Mouse (Mus musculus) bone marrow macrophage, adult 2 months (primary cell): ENCODE measurements around the gene Shc3. TPM values are rescaled to one million over a fixed set of nuclear protein-coding genes. Genes with fewer than 3 reads are reported as not detected.

Experiments
- H3K27ac ChIP-seq: 2 replicates; pipeline ENCODE4 v1.5.1; 2012; ENCODE audit warnings: low read depth, low read length; ENCODE audit not compliant: insufficient read depth
- H3K4me1 ChIP-seq: 2 replicates; pipeline ENCODE4 v1.6.1; 2012; ENCODE audit warnings: low read length; ENCODE audit not compliant: control insufficient read depth, insufficient read depth
- H3K4me3 ChIP-seq: 2 replicates; pipeline ENCODE4 v1.5.1; 2012; ENCODE audit warnings: mild to moderate bottlenecking, low read length, moderate library complexity; ENCODE audit not compliant: insufficient read depth
- CTCF ChIP-seq: IDR thresholded peaks from 2 replicates; pipeline ENCODE4 v1.5.1; 2012; ENCODE audit warnings: low read depth, mild to moderate bottlenecking, low read length, moderate library complexity
- POLR2A ChIP-seq: IDR thresholded peaks from 2 replicates; pipeline ENCODE4 v1.6.1; 2012; ENCODE audit warnings: mild to moderate bottlenecking, low read depth, low read length, borderline replicate concordance
- polyA plus RNA-seq: library from polyadenylated mRNA; stranded (reverse); fragments of >200 nt; gene quantifications from 2 replicates; pipeline ENCODE4 v1.2.4, GENCODE M21; 2012; ENCODE audit not compliant: missing spikeins, insufficient read depth, insufficient read length

The Shc3 gene
- polyA plus RNA-seq, 1 experiment: not detected

- TF ChIP-seq POLR2A (no peak), CTCF (no peak)
- H3K27ac ChIP-seq: no peak overlapping the region
- H3K4me3 ChIP-seq: no peak overlapping the region
- H3K4me1 ChIP-seq: no peaks in the 10 kb centered on the region
These were observed 34.1 kb upstream of the Shc3 start for GRCm38 (mm10) chr13:51603221-51603893.

GRCm38 (mm10) chr13:51602764-51603163, 33.5 kb upstream of the Shc3 start:
- H3K4me3 ChIP-seq: no peak overlapping the region
- H3K4me1 ChIP-seq: no peaks in the 10 kb centered on the region
- no peak overlapping the region for H3K27ac ChIP-seq
- TF ChIP-seq CTCF (no peak), POLR2A (no peak)

DNA sequence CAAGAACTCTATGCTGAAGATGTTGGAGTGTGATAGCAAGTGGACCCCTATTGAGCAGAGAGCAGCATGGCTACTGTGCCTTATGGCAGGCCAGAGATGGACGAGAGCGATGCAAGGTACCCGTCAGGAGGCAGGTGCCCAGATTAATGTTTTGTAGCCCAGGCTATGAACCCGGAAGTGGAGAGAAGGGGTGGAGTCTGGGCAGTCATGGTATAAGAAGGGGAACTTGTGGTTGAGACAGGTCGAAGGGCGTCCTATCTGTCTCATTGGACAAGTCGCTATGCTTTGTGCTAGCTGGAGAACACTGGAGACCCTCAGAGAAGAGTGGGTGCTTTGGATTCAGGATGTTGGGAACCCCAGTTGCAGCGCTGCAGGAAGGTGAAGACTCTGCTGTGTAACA, 30.9 kb upstream of the Shc3 start:
- no peak for TF ChIP-seq POLR2A
- no peak for TF ChIP-seq CTCF
- Histone ChIP-seq H3K4me1 (no peaks in the 10 kb centered on the region), H3K27ac (no peak overlapping the region)

GRCm38 (mm10) chr13:51598063-51598462, 28.8 kb upstream of the Shc3 start:
- H3K4me3 ChIP-seq: no peak overlapping the region
- H3K4me1 ChIP-seq: no peaks in the 10 kb centered on the region
- no peak for TF ChIP-seq POLR2A
- no peak for TF ChIP-seq CTCF
- no peak overlapping the region for H3K27ac ChIP-seq

More for the DNA sequence above, 30.9 kb upstream of the Shc3 start:
- H3K4me3 ChIP-seq: no peak overlapping the region

- Histone ChIP-seq H3K27ac (no peak overlapping the region), H3K4me1 (no peaks in the 10 kb centered on the region), H3K4me3 (no peak overlapping the region)
- TF ChIP-seq CTCF: no peak
- TF ChIP-seq POLR2A: no peak
These were observed 26.2 kb upstream of the Shc3 start for GRCm38 (mm10) chr13:51595404-51595803.

DNA sequence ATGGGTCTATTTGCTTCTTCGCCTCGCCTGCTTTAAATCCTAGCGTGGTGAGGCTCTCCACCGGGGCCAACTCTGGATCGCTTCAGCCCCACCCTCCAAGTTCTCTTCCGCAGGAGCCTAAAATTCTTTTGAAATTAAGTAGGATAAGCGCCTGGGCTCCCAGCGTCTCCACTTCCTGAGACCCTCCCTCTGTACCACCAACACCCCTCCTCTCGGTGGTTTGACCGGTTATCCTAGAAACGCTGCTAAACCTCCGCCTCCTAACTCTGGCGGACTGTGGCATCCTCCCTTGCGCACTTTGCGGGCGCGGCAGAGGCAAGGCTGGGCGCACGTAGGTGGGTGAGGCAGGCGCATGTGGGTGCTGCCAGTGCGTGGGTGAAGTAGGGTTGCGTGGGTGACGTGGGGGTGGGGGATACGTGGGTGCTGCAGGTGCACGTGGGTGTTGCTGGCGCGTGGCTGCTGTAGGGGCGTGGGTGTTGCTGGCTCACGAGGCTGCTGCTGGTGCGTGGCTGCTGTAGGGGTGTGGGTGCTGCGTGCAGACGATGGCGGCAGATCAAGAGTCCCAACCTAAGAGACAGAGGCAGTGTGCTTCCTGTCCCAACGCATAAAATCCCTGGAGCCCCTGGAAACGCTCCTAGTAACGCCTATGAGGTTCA, 25.6 kb upstream of the Shc3 start:
- Histone ChIP-seq H3K4me3 (no peak overlapping the region), H3K4me1 (no peaks in the 10 kb centered on the region), H3K27ac (no peak overlapping the region)
- TF ChIP-seq POLR2A: no peak
- TF ChIP-seq CTCF: no peak

DNA sequence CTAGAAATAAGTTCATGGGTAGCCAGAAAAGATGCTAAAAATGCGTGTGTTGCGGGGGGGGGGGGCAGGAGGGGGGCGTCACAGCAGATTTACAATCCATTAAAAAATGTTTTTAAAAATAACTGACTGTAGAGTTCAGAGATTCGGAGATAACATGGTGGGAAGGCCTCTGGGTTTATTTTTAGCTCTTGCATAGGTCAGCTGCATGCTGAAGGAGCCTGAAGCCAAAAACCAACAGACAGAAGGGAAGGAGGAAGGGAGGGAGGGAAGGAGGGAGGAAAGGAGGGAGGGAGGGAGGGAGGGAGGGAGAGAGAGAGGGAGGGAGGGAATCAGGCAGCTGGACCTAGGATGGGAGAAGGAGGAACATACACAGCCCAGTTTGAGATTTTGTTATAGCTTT, 18.8 kb upstream of the Shc3 start:
- no peak for TF ChIP-seq CTCF
- no peak for TF ChIP-seq POLR2A
- no peak overlapping the region for H3K4me3 ChIP-seq
- no peak overlapping the region for H3K27ac ChIP-seq
- no peaks in the 10 kb centered on the region for H3K4me1 ChIP-seq

DNA sequence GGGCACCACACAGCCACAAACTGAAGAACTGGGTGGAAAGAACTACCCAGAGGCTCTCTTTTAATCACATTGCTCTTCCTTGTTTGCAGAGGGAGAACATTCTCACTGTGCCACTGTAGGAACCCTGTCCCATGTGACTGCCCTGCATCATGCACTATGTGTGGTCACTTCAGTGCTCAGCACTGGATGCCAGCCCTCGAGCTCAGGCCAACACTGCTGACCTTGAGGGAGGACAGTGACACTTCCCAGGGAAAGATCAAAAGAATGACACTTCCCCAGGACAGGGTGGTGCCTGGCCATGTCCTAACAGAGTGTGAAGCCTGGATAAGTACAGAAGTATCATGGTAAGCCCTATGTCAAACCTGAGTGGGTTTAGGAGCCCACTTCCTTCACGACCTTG, 13.0 kb upstream of the Shc3 start:
- H3K27ac ChIP-seq: no peak overlapping the region
- H3K4me1 ChIP-seq: no peaks in the 10 kb centered on the region
- no peak for TF ChIP-seq POLR2A
- no peak for TF ChIP-seq CTCF

GRCm38 (mm10) chr13:51580263-51581044, 11.2 kb upstream of the Shc3 start:
- Histone ChIP-seq H3K4me1 (no peaks in the 10 kb centered on the region), H3K4me3 (no peak overlapping the region), H3K27ac (no peak overlapping the region)
- TF ChIP-seq POLR2A: no peak
- TF ChIP-seq CTCF: no peak

More for the DNA sequence above, 13.0 kb upstream of the Shc3 start:
- no peak overlapping the region for H3K4me3 ChIP-seq

DNA sequence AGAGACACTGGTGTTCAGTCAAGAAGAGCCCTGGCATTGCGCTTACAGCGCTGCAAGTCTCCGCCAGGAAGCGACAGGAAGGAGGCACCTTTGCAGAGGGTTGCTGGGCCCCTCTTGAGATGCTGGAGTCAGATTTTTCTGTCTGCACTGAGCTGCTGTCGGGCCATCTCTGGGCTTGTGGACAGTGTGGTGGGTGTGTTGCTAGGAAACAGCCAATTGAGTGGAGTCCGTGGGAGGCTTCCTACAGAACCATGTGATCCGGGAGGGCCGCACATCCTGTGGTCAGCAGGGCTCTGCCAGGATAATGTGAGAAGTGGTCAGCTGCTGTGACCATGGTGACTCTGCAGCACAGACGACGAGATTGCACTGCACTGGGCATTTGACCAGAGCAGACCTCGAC, 4.6 kb upstream of the Shc3 start:
- no peak overlapping the region for H3K27ac ChIP-seq
- no peak for TF ChIP-seq CTCF
- TF ChIP-seq POLR2A: no peak
- H3K4me3 ChIP-seq: no peak overlapping the region
- no peaks in the 10 kb centered on the region for H3K4me1 ChIP-seq
